ENCODE assay signal across 47 mouse cellular contexts in the genomic region with DNA sequence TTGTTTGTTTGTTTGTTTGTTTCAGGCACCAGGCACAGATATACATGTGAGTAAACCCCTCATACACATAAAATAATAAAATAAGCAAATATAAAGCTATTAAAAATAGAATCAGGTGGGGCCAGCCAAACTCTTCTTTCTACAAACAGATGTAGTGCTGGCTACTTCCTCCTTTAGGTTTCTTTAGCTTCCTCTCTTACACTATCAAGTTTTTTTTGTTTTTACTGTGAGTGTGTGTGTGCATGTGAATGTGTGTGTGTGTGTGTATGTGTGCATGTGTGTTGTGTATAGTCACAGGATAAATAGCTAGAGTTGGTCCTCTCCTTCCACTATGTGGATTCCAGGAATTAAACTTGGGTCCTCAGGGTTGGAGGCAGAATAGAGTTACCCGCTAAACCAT. TPM values are rescaled to one million over a fixed set of nuclear protein-coding genes. Genes with fewer than 3 reads are reported as not detected.
"Had no signal": no experiment of that assay in that cellular context is flagged by ENCODE, and none has a peak within 500 bp of the region (broad histone marks: within the 10 kb centered on the region; RNA-seq: fewer than 3 reads in every experiment).

No protein-coding gene starts in this region.

- H3K9me3 ChIP-seq: heart, embryonic 12.5 days; heart, embryonic 13.5 days; heart, embryonic 15.5 days; hindbrain, embryonic 10.5 days; hindbrain, embryonic 12.5 days; hindbrain, embryonic 13.5 days; hindbrain, embryonic 15.5 days; intestine, embryonic 15.5 days; kidney, embryonic 15.5 days had no signal

- DNase-seq: heart, postnatal 10 days; heart, postnatal 14 days; heart, postnatal 36 days; heart, postnatal 4 days; kidney, adult 11 months; kidney, adult 18-20 months; kidney, adult 2 months; kidney, adult 8-10 months; kidney, adult 9 months; kidney, postnatal 14 days; kidney, postnatal 25 days; kidney, postnatal 36 days; kidney, postnatal 4 days; layer of hippocampus, adult 9-11 months; layer of hippocampus, postnatal 36 days had no signal

- H3K9ac ChIP-seq: heart, embryonic 12.5 days; heart, embryonic 13.5 days; heart, embryonic 15.5 days; hindbrain, embryonic 12.5 days; hindbrain, embryonic 13.5 days; hindbrain, embryonic 14.5 days; hindbrain, embryonic 15.5 days; intestine, embryonic 15.5 days; kidney, embryonic 15.5 days had no signal

- H3K4me3 ChIP-seq: heart, embryonic 12.5 days; heart, embryonic 13.5 days; heart, embryonic 15.5 days; hindbrain, embryonic 10.5 days; hindbrain, embryonic 12.5 days; hindbrain, embryonic 13.5 days; hindbrain, embryonic 15.5 days; intestine, embryonic 15.5 days; kidney, embryonic 15.5 days; layer of hippocampus, adult 2 months; left cerebral cortex, adult 2 months had no signal

- H3K27ac ChIP-seq: heart, embryonic 13.5 days; heart, embryonic 15.5 days; hindbrain, embryonic 10.5 days; hindbrain, embryonic 12.5 days; hindbrain, embryonic 13.5 days; hindbrain, embryonic 14.5 days; hindbrain, embryonic 15.5 days; hindbrain, postnatal 0 days; intestine, embryonic 15.5 days; kidney, embryonic 15.5 days; kidney, postnatal 0 days; layer of hippocampus, adult 2 months; left cerebral cortex, adult 2 months had no signal

- H3K4me1 ChIP-seq: heart, embryonic 12.5 days; heart, embryonic 13.5 days; heart, embryonic 15.5 days; hindbrain, embryonic 10.5 days; hindbrain, embryonic 12.5 days; hindbrain, embryonic 13.5 days; hindbrain, embryonic 15.5 days; intestine, embryonic 15.5 days; kidney, embryonic 15.5 days had no signal

- H3K36me3 ChIP-seq: heart, embryonic 12.5 days; heart, embryonic 13.5 days; heart, embryonic 15.5 days; hindbrain, embryonic 10.5 days; hindbrain, embryonic 12.5 days; hindbrain, embryonic 13.5 days; hindbrain, embryonic 15.5 days; intestine, embryonic 15.5 days; kidney, embryonic 15.5 days had no signal

- H3K27me3 ChIP-seq: heart, embryonic 12.5 days; heart, embryonic 13.5 days; heart, embryonic 15.5 days; hindbrain, embryonic 12.5 days; hindbrain, embryonic 13.5 days; hindbrain, embryonic 15.5 days; intestine, embryonic 15.5 days had no signal

RNA-seq across cellular contexts. Expression of a gene that starts 12.6 kb away (rescaled TPM):
- total RNA-seq: heart, postnatal 10 days; heart, postnatal 14 days; heart, postnatal 25 days; heart, postnatal 36 days; heart, postnatal 4 days; hematopoietic stem cell, adult 5-6 weeks; hindbrain, postnatal 0 days; layer of hippocampus, adult 18-20 months; layer of hippocampus, adult 2 months; layer of hippocampus, adult 8-10 months; layer of hippocampus, postnatal 10 days; layer of hippocampus, postnatal 14 days; layer of hippocampus, postnatal 25 days; layer of hippocampus, postnatal 36 days; left cerebral cortex, adult 18-20 months; left cerebral cortex, adult 2 months; left cerebral cortex, adult 8-10 months had no signal
- polyA plus RNA-seq: heart, embryonic 12.5 days; heart, embryonic 13.5 days; heart, embryonic 14.5 days; heart, postnatal 0 days; hindbrain, embryonic 10.5 days; hindbrain, embryonic 11.5 days; hindbrain, embryonic 12.5 days; hindbrain, embryonic 13.5 days; hindbrain, embryonic 14.5 days; hindbrain, embryonic 15.5 days; hindbrain, embryonic 16.5 days; hindbrain, postnatal 0 days; intestine, embryonic 14.5 days; intestine, embryonic 15.5 days; intestine, embryonic 16.5 days; intestine, postnatal 0 days; kidney, adult 2 months; kidney, embryonic 14.5 days; kidney, embryonic 15.5 days; kidney, postnatal 0 days; large intestine, adult 2 months had no signal

RNA-seq across cellular contexts. Expression of a gene that starts 12.8 kb away (rescaled TPM):
- total RNA-seq: hematopoietic stem cell, adult 5-6 weeks had no signal
- polyA plus RNA-seq: hindbrain, embryonic 10.5 days had no signal

RNA-seq across cellular contexts. Expression of a gene that starts 47.1 kb away (rescaled TPM):
- total RNA-seq: heart, postnatal 10 days; heart, postnatal 14 days; hindbrain, postnatal 0 days; layer of hippocampus, adult 18-20 months; layer of hippocampus, adult 8-10 months; layer of hippocampus, postnatal 10 days; layer of hippocampus, postnatal 14 days; layer of hippocampus, postnatal 25 days; layer of hippocampus, postnatal 36 days; left cerebral cortex, adult 18-20 months; left cerebral cortex, adult 2 months had no signal
- polyA plus RNA-seq: hindbrain, embryonic 11.5 days; hindbrain, embryonic 15.5 days; kidney, embryonic 15.5 days had no signal
